Mouse (Mus musculus) stomach, embryonic 16.5 days (tissue): ENCODE data around the gene Stxbp6. TPM values are rescaled to one million over a fixed set of nuclear protein-coding genes. Genes with fewer than 3 reads are reported as not detected.
A peak's percentile ranks its signal among the peaks of the same experiment; 100 is the strongest.

Experiments used
- ATAC-seq: fragments of 200-750 bp; cut with Nextera tagmentation; 2 replicates; pipeline ENCODE4 v1.8.0; 2017; ENCODE audit warnings: moderate number of reproducible peaks, moderate TSS enrichment; ENCODE audit not compliant: insufficient read depth, low FRiP score
- H3K27ac ChIP-seq: fragments of 300-500 bp; sonication (generic); 2 replicates; pipeline ENCODE4 v1.5.1; 2014; ENCODE audit warnings: low read length
- H3K27me3 ChIP-seq: fragments of 300-500 bp; sonication (generic); 2 replicates; pipeline ENCODE4 v1.6.1; 2014; ENCODE audit warnings: low read length, control low read depth, mixed read lengths; ENCODE audit not compliant: control insufficient read depth, insufficient read depth
- H3K36me3 ChIP-seq: fragments of 300-500 bp; sonication (generic); 2 replicates; pipeline ENCODE4 v1.6.1; 2014; ENCODE audit warnings: low read length; ENCODE audit not compliant: control insufficient read depth, insufficient read depth
- H3K4me1 ChIP-seq: fragments of 300-500 bp; sonication (generic); 2 replicates; pipeline ENCODE4 v1.6.1; 2014; ENCODE audit warnings: low read length, control low read depth, mixed read lengths; ENCODE audit not compliant: control insufficient read depth, insufficient read depth
- H3K4me2 ChIP-seq: fragments of 300-500 bp; sonication (generic); 2 replicates; pipeline ENCODE4 v1.6.1; 2014; ENCODE audit warnings: low read depth, low read length, mixed read lengths
- H3K4me3 ChIP-seq: fragments of 300-500 bp; sonication (generic); replicated peaks from 2 replicates; pipeline ENCODE4 v1.5.1; 2014; ENCODE audit warnings: mild to moderate bottlenecking, low read length
- H3K9ac ChIP-seq: fragments of 300-500 bp; sonication (generic); 2 replicates; pipeline ENCODE4 v1.6.1; 2014; ENCODE audit warnings: low read length
- H3K9me3 ChIP-seq: fragments of 300-500 bp; sonication (generic); replicated peaks from 2 replicates; pipeline ENCODE4 v1.6.1; 2016; ENCODE audit warnings: low read length, control low read depth; ENCODE audit not compliant: control insufficient read depth
- WGBS: fragments of 180-500 bp; shearing (Covaris S2); extraction: QIAGEN DNeasy Blood & Tissue Kit; methylation state at CpG from one replicate; pipeline ENCODE4 v1.1.7; 2014; 5-methylcytosine and 5-hydroxymethylcytosine counted together
- polyA plus RNA-seq: library from polyadenylated mRNA; unstranded; fragments of >200 nt; fragmentation: Nextera tagmentation; extraction: Ambion mirVana; gene quantifications from 2 replicates; pipeline ENCODE4 v1.2.1, GENCODE M21; 2015

The Stxbp6 gene
- polyA plus RNA-seq, 1 experiment from 2014 or later = 23.3 TPM

DNA sequence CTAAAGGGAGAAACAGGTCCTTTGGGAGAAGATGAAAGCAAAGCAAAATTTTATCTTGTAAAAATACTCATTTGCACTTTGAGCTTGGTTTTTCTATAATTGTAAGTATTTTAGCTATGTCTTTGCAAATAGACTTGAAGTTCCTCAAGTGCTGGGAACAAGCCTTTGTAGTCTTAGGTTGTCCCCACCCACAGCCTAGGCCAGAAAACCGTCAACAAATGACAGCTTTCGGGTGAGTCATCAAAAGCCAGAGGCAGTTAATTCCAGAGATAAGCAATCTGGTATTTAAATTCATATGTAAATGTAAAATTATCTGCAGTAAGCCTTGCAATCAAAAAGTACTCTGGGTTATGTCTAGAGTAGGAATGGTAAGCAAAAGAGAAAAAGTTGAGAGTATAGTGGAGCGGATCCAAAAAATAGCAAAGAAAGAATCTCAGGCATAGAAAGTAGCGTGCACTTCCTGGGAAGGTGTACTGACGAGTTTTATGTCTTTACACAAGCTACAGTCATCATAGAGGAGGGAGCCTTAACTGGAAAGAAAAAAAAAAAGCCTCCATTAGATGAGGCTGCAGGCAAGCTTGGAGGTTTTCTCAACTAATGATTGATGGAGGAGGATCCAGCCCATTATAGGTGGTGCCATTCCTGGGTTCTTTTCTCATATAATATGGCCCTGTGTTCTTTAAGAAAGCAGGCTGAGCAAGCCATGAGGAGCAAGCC is 5.7 kb upstream of the Stxbp6 start:
- ATAC-seq = peak; percentile 14; the same call in 1 of the 2 replicates
- WGBS = 52% methylated on average over 5 of the region's 5 CpGs
- H3K27ac ChIP-seq = peak overlapping the region; percentile 21

GRCm38 (mm10) chr12:45075631-45076030 is 1.1 kb upstream of the Stxbp6 start:
- no peaks in the 10 kb centered on the region for H3K9me3 ChIP-seq
- no peaks in the 10 kb centered on the region for H3K27me3 ChIP-seq
- no peak overlapping the region for H3K27ac ChIP-seq
- WGBS = 58% methylated on average over 11 of the region's 11 CpGs
- peaks cover 6% of the 10 kb centered on the region; the same call in 1 of the 2 replicates for H3K4me1 ChIP-seq
- no peak for ATAC-seq
- no peaks in the 10 kb centered on the region for H3K36me3 ChIP-seq
- peak overlapping the region; percentile 77 for H3K4me3 ChIP-seq
- peak overlapping the region; percentile 55; the same call in 1 of the 2 replicates for H3K9ac ChIP-seq
- peak overlapping the region; percentile 95 for H3K4me2 ChIP-seq

More for the DNA sequence above, 5.7 kb upstream of the Stxbp6 start:
- Histone ChIP-seq H3K36me3 (no peaks in the 10 kb centered on the region), H3K4me3 (no peak overlapping the region), H3K4me2 (no peak overlapping the region), H3K4me1 (peaks cover 6% of the 10 kb centered on the region; the same call in 1 of the 2 replicates), H3K9me3 (no peaks in the 10 kb centered on the region), H3K27me3 (no peaks in the 10 kb centered on the region), H3K9ac (no peak overlapping the region)

DNA sequence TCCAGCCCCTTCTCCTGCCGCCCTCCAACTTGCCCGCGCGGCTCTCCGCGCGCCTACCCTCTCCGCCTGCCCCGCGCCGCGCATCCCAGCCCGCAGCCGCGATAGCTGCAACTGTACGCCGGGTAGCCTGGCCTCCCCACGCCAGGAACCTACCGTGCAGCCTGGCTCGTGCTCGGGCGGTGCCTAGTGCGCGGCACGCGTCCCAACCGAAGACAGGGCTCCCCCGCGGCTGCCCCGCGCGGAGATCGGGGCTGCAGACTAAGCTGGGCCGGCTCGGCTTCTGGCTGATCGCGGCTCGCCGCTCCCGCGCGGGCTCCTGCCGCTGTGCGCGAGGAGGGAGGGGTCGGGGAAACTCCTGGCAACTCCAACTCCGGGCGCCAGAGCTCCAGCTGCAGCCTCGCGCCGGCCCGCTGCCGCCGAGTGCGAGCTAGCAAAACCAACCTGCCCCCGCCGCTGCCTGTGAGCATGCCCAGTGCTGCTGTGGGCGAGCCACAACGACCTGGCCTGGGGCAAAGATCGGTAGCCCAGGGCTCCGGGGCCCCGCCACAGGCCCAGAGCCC is 387 bp downstream of the Stxbp6 start:
- H3K4me1 ChIP-seq = peaks cover 6% of the 10 kb centered on the region; the same call in 1 of the 2 replicates
- no peaks in the 10 kb centered on the region for H3K27me3 ChIP-seq
- H3K9ac ChIP-seq = peak overlapping the region; percentile 76
- H3K36me3 ChIP-seq = no peaks in the 10 kb centered on the region
- no peaks in the 10 kb centered on the region for H3K9me3 ChIP-seq
- H3K27ac ChIP-seq = peak overlapping the region; percentile 91
- H3K4me3 ChIP-seq = peak overlapping the region; percentile 77
- under 1% methylated on average over 62 of the region's 62 CpGs for WGBS
- peak overlapping the region; percentile 95 for H3K4me2 ChIP-seq
- ATAC-seq = peak; percentile 78

GRCm38 (mm10) chr12:45073331-45074041 is 1.0 kb downstream of the Stxbp6 start:
- peaks cover 9% of the 10 kb centered on the region; the same call in 1 of the 2 replicates for H3K4me1 ChIP-seq
- WGBS = 1% methylated on average over 28 of the region's 28 CpGs
- H3K4me3 ChIP-seq = peak overlapping the region; percentile 77

GRCm38 (mm10) chr12:45072185-45072584 is 2.3 kb downstream of the Stxbp6 start:
- 63% methylated on average over 3 of the region's 3 CpGs for WGBS
- Histone ChIP-seq H3K36me3 (no peaks in the 10 kb centered on the region), H3K27ac (no peak overlapping the region), H3K4me3 (no peak overlapping the region), H3K4me2 (no peak overlapping the region), H3K9me3 (no peaks in the 10 kb centered on the region), H3K4me1 (peaks cover 15% of the 10 kb centered on the region), H3K9ac (no peak overlapping the region), H3K27me3 (no peaks in the 10 kb centered on the region)
- no peak for ATAC-seq

More at GRCm38 (mm10) chr12:45073331-45074041, 1.0 kb downstream of the Stxbp6 start:
- ATAC-seq = no peak; the same call in 1 of the 2 replicates
- Histone ChIP-seq H3K9ac (peak overlapping the region; percentile 76), H3K36me3 (no peaks in the 10 kb centered on the region), H3K27me3 (no peaks in the 10 kb centered on the region), H3K9me3 (no peaks in the 10 kb centered on the region), H3K27ac (peak overlapping the region; percentile 91), H3K4me2 (peak overlapping the region; percentile 95)

- H3K9ac ChIP-seq = no peak overlapping the region
- H3K27me3 ChIP-seq = no peaks in the 10 kb centered on the region
- 44% methylated on average over 9 of the region's 9 CpGs for WGBS
- peak; percentile 75 for ATAC-seq
- H3K4me2 ChIP-seq = peak overlapping the region; percentile 41
- H3K36me3 ChIP-seq = no peaks in the 10 kb centered on the region
- H3K9me3 ChIP-seq = no peaks in the 10 kb centered on the region
- peak overlapping the region; percentile 71 for H3K27ac ChIP-seq
- 0 out of 2 replicates have a peak overlapping the region, but pooled peaks have one; percentile 2 for H3K4me3 ChIP-seq
- peaks cover 16% of the 10 kb centered on the region for H3K4me1 ChIP-seq
Observed at GRCm38 (mm10) chr12:45070186-45070585, 4.3 kb downstream of the Stxbp6 start.

DNA sequence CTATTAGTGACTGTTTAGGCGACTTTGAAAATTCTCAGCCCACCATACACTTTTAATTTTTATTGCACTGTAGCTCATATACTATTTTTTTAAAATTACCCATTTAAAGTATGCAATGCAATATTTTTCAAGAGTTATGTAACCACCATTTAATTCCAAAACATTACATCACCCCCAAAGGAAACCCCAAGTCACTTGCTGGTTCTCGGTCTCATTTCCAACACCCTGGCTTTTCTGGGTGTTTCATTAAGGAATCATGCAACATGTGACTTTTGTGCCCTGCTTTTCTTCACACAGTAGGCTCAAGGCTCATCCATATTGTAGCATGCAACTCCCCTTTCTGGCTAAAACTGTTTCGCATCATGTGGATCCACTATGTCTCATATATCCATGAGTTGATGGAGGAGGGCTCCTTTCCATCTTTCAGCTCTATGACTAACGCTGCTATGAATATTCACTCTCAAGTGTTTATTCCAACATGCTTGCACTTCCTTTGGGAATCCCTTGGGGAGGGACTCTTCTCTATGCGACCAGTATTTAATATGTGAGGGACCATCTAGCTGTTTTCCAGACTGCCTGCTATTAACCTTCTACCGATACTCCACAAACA is 6.3 kb downstream of the Stxbp6 start:
- Histone ChIP-seq H3K4me1 (peaks cover 19% of the 10 kb centered on the region), H3K9ac (no peak overlapping the region), H3K4me3 (no peak overlapping the region), H3K27me3 (no peaks in the 10 kb centered on the region), H3K9me3 (no peaks in the 10 kb centered on the region), H3K36me3 (no peaks in the 10 kb centered on the region), H3K4me2 (no peak overlapping the region), H3K27ac (no peak overlapping the region; the same call in 1 of the 2 replicates)
- ATAC-seq = no peak
- 76% methylated on average over 6 of the region's 6 CpGs for WGBS

GRCm38 (mm10) chr12:45067686-45068085 is 6.8 kb downstream of the Stxbp6 start:
- 30% methylated on average over 3 of the region's 3 CpGs for WGBS
- H3K4me1 ChIP-seq = peaks cover 19% of the 10 kb centered on the region
- peak overlapping the region; percentile 8; the same call in 1 of the 2 replicates for H3K4me3 ChIP-seq
- peak overlapping the region; percentile 45 for H3K4me2 ChIP-seq
- no peak for ATAC-seq
- no peaks in the 10 kb centered on the region for H3K36me3 ChIP-seq
- H3K27me3 ChIP-seq = no peaks in the 10 kb centered on the region
- 0 out of 2 replicates have a peak, but pooled peaks cover 4% of the 10 kb centered on the region for H3K9me3 ChIP-seq
- H3K9ac ChIP-seq = peak overlapping the region; percentile 54
- peak overlapping the region; percentile 64 for H3K27ac ChIP-seq
